Mouse (Mus musculus) C2C12 (cell line): ENCODE measurements around the gene Filip1l. TPM values are rescaled to one million over a fixed set of nuclear protein-coding genes. Genes with fewer than 3 reads are reported as not detected.

Experiments
- H3K27me3 ChIP-seq: one replicate; pipeline ENCODE4 v1.6.1; 2011; ENCODE audit not compliant: control insufficient read depth, insufficient read depth, insufficient read length
- H3K36me3 ChIP-seq: one replicate; pipeline ENCODE4 v1.6.1; 2011; ENCODE audit not compliant: control insufficient read depth, insufficient read depth
- H3K4me3 ChIP-seq: one replicate; pipeline ENCODE4 v1.5.1; 2011; ENCODE audit warnings: mild to moderate bottlenecking, control low read depth; ENCODE audit not compliant: poor library complexity, insufficient read depth, severe bottlenecking
- H3K79me2 ChIP-seq: one replicate; pipeline ENCODE4 v1.6.1; 2011; ENCODE audit not compliant: control insufficient read depth, insufficient read depth
- H3K79me3 ChIP-seq: one replicate; pipeline ENCODE4 v1.6.1; 2011; ENCODE audit warnings: low read depth, control low read depth
- H3ac ChIP-seq: one replicate; pipeline ENCODE3; 2011; ENCODE audit warnings: low read depth; ENCODE audit not compliant: control insufficient read depth, insufficient read length
- CEBPB ChIP-seq: IDR thresholded peaks from one replicate; pipeline ENCODE4 v1.6.1; 2011; ENCODE audit warnings: low read depth, mild to moderate bottlenecking, control low read depth, moderate library complexity
- CTCF ChIP-seq: IDR thresholded peaks from one replicate; pipeline ENCODE4 v1.5.1; 2011; ENCODE audit not compliant: control insufficient read depth, insufficient read depth, insufficient read length
- FOSL1 ChIP-seq: IDR thresholded peaks from one replicate; pipeline ENCODE4 v1.8.0; 2011; ENCODE audit warnings: mild to moderate bottlenecking, low read length; ENCODE audit not compliant: poor library complexity, insufficient read depth, severe bottlenecking
- MAX ChIP-seq: IDR thresholded peaks from one replicate; pipeline ENCODE4 v1.6.1; 2011; ENCODE audit warnings: mild to moderate bottlenecking, control low read depth
- MYOD1 ChIP-seq: IDR thresholded peaks from one replicate; pipeline ENCODE4 v1.6.1; 2011; ENCODE audit warnings: low read depth; ENCODE audit not compliant: control insufficient read depth, insufficient read length
- MYOG ChIP-seq: IDR thresholded peaks from one replicate; pipeline ENCODE4 v1.6.1; 2011; ENCODE audit not compliant: control insufficient read depth, insufficient read length; ENCODE audit errors: extremely low read depth
- USF1 ChIP-seq: IDR thresholded peaks from one replicate; pipeline ENCODE4 v1.6.1; 2011; ENCODE audit warnings: low read depth, mild to moderate bottlenecking, control low read depth, moderate library complexity
- polyA plus RNA-seq: library from polyadenylated mRNA; unstranded; fragments of >200 nt; fragmentation: generic; extraction: Trizol; gene quantifications from one replicate; pipeline ENCODE4 v1.2.1, GENCODE M21; 2012; ENCODE audit warnings: missing spikeins

Filip1l gene
- polyA plus RNA-seq, 1 experiment = 18.8 TPM

GRCm38 (mm10) chr16:57593422-57594157 is 240.7 kb downstream of the Filip1l start:
- Histone ChIP-seq H3K79me3 (peaks cover 2% of the 10 kb centered on the region), H3K79me2 (peaks cover 11% of the 10 kb centered on the region), H3K4me3 (no peak overlapping the region), H3ac (no peak overlapping the region), H3K36me3 (no peaks in the 10 kb centered on the region), H3K27me3 (no peaks in the 10 kb centered on the region)
- TF ChIP-seq CTCF = no peak
- TF ChIP-seq MAX = no peak
- no peak for TF ChIP-seq MYOD1

- H3K79me3 ChIP-seq = peaks cover 7% of the 10 kb centered on the region
- TF ChIP-seq MYOG (no peak), CTCF (no peak), MAX (no peak), FOSL1 (no peak)
Measured at GRCm38 (mm10) chr16:57597295-57597957, 244.5 kb downstream of the Filip1l start.

DNA sequence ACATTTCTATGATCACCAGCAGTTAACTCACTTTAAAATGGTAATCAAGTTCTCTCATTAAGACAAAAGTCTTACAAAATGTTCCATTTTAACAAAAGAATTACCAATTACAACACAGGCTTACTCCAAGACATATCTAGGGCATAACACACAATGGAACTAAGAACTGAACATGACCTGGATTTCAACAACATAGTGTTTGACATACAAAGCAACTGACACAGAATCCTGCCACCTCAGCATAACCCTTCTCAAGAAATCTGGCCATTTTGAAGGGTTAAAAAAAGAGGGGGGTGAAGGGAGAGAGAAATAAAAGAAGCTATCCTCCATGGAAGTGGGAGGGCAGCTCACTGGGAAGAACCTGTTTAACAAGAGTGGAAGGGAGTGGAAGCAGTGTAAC is 248.1 kb downstream of the Filip1l start:
- Histone ChIP-seq H3K27me3 (no peaks in the 10 kb centered on the region), H3K36me3 (no peaks in the 10 kb centered on the region), H3K79me2 (peaks cover 74% of the 10 kb centered on the region), H3K4me3 (no peak overlapping the region), H3K79me3 (peaks cover 32% of the 10 kb centered on the region), H3ac (no peak overlapping the region)
- TF ChIP-seq USF1 (no peak), MYOD1 (no peak), MAX (no peak), FOSL1 (no peak), CTCF (no peak), MYOG (no peak), CEBPB (no peak)

More at GRCm38 (mm10) chr16:57597295-57597957, 244.5 kb downstream of the Filip1l start:
- Histone ChIP-seq H3K4me3 (no peak overlapping the region), H3ac (no peak overlapping the region), H3K36me3 (no peaks in the 10 kb centered on the region), H3K27me3 (no peaks in the 10 kb centered on the region), H3K79me2 (peaks cover 38% of the 10 kb centered on the region)

DNA sequence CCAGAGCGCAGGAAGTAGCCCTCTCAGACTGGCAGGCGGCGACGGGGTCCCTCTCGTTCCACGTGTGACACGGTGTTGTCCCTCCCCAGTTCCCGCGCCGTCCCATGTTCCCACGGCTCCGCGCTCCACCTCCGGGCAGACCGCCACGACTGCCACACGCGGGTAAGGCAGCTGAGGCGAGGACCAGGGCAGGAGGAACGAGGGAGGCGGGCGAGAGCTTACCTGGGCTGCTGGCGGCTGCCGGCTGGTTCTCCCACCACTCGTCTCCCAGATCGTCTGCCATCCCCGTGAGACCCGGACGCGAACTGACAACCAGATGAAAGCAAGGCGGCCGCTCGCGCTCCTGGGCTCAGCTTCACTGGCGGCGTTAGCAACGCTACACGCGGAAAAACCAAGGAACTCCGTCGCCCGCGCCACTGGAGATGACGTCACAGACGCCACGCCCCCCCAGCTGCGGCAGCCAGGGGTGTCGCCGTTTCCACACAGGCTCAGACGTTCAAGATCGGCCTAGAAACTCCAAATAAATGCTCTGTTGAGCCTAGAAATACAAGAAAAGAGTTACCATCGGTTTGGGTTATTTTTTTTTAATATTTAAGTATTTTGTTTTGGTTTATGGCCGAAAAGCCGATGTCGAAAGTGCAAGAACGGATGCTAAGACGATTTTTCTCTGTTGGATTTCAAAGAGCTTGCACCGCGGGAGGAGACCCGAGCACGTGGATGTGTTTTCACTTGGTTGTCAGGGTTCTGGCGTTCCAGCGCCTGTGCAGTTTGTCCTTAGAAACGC is 253.7 kb downstream of the Filip1l start, which contains the start of gene Cmss1:
Gene Cmss1 (minus strand): TSS at position 421 of the 784 bp plus-strand sequence.
- Histone ChIP-seq H3ac (peak within 1 kb of the TSS; percentile 93), H3K79me2 (peaks cover 44% of the 10 kb centered on the region), H3K79me3 (peaks cover 29% of the 10 kb centered on the region), H3K4me3 (peak within 1 kb of the TSS; percentile 86), H3K36me3 (no peaks in the 10 kb centered on the region), H3K27me3 (no peaks in the 10 kb centered on the region)
- peak; percentile 2 for TF ChIP-seq USF1
- TF ChIP-seq MYOD1 = no peak
- no peak for TF ChIP-seq FOSL1
- no peak for TF ChIP-seq MYOG
- no peak for TF ChIP-seq CEBPB
- TF ChIP-seq MAX = peak; percentile 99
- no peak for TF ChIP-seq CTCF

- H3K4me3 ChIP-seq = no peak overlapping the region
- no peaks in the 10 kb centered on the region for H3K27me3 ChIP-seq
- H3ac ChIP-seq = no peak overlapping the region
- no peaks in the 10 kb centered on the region for H3K36me3 ChIP-seq
- TF ChIP-seq MYOD1 (no peak), FOSL1 (no peak), CTCF (no peak), MAX (no peak), CEBPB (no peak), USF1 (no peak), MYOG (no peak)
- no peaks in the 10 kb centered on the region for H3K79me2 ChIP-seq
- no peaks in the 10 kb centered on the region for H3K79me3 ChIP-seq
Measured at GRCm38 (mm10) chr16:57611768-57612167, 258.9 kb downstream of the Filip1l start.

Other genes with a start within 250 kb of the Filip1l start
- 27.4 TPM for gene Tomm70a, start 231.4 kb upstream of the Filip1l start, polyA plus RNA-seq
- 24.1 TPM for gene Nit2, start 185.8 kb upstream of the Filip1l start, polyA plus RNA-seq
- gene Tbc1d23, start 121.6 kb upstream of the Filip1l start, polyA plus RNA-seq = 5.3 TPM
- not detected for gene Tmem30c, start 60.2 kb upstream of the Filip1l start, polyA plus RNA-seq